Mouse (Mus musculus): ENCODE measurements around the gene Sema3b. TPM values are rescaled to one million over a fixed set of nuclear protein-coding genes. Genes with fewer than 3 reads are reported as not detected.

Gene Sema3b
- total RNA-seq, 2 experiments from 2014 or later = 2.7 to 2.9 TPM

- intact Hi-C loops (cut with DNase I) = no loop called here
- no peak for DNase-seq (ENCODE audit: extremely low spot score in 1 of 2, low spot score in 2 of 2)
Measured at GRCm38 (mm10) chr9:107634406-107635278, 25.6 kb upstream of the Sema3b start.

DNA sequence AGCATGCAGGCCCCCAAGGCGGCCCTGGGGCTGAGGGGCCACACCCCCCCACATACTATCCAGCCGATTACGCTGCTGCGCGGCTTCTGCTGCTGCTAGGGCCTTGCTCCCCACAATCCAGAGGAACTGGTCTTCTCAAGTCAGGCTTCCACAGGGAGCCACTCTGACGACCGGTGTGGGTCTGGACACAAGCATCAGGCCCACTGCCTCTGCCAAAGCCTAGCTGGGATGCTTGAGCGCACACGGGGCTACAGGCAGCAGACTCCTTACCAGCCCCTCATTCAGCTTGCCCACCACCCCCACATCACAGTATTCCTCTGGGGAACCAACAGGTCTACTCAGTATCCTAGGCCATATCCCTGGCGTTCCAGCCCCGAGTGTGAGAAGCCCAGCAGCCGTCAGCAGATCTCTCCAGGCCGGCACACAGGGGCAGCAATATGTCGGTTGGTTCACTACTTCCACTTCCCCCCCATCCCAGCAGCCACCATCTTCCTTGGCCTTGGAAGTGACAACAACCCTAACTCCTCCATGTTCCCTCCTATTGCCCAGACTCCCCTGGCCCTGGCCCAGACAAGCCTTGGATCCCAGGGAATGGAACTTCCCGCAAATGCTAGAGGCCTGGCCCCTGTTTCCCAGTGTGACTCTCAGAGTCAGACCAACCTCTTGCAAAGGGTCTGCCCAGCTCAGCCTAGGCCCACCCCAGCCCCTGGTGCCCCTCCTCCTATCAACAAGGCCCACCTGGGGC, 24.8 kb upstream of the Sema3b start:
- intact Hi-C loops (cut with DNase I) = no loop called here
- DNase-seq (ENCODE audit: extremely low spot score in 1 of 2, low spot score in 2 of 2) = peak in 1 of 2 experiments; percentile 53

DNA sequence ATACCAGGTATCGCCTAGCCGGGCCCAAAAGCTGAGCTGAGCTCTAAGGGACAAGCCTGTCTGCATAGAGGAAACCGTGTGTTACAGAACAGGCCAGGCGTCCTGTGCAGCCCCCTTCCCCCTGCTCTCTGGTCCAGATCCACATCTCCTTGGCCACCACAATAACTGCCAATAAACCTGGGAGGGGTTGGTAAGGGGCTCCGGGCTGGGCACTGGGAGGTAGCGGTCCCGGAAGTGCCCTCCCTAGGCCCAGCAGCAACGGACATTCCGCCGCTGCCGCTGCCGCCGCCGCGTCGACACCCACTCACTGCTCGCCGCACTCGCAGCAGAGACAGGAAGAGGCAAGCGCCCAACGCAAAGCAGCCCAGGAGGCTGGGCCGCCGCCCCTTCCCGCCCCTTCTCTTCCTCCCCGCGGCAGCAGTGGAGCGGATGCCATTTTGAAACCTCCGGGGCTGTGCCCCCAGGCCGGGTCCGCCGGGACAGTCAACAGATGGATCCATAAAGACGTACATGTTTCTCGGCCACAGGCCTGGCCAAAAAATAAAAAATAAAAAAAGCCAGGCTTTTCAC, 24.1 kb upstream of the Sema3b start:
- intact Hi-C loops (cut with DNase I) = no loop called here
- DNase-seq (ENCODE audit: extremely low spot score in 1 of 2, low spot score in 2 of 2) = peak; percentile 72 to 92

DNA sequence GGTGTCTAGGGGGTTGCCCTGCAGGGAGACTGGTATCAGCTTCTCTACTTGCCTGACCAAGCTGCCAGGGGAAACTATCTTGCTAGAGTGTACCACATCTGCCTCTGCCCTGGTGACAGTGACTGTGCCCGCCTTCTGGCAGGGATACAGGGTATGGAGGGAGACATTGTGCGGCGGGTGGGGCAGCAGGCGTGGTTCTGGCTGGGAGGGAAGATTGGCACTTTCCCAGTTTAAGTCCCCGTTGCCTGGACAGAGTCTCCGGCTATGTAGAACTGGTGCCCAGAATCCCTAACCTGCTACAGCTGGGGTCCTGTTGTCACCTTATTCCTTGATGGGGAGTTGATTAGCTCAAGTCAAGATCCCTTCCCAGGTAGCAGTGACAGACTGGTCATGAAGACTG, 23.4 kb upstream of the Sema3b start:
- intact Hi-C loops (cut with DNase I) = no loop called here
- no peak for DNase-seq (ENCODE audit: extremely low spot score in 1 of 2, low spot score in 2 of 2)

DNA sequence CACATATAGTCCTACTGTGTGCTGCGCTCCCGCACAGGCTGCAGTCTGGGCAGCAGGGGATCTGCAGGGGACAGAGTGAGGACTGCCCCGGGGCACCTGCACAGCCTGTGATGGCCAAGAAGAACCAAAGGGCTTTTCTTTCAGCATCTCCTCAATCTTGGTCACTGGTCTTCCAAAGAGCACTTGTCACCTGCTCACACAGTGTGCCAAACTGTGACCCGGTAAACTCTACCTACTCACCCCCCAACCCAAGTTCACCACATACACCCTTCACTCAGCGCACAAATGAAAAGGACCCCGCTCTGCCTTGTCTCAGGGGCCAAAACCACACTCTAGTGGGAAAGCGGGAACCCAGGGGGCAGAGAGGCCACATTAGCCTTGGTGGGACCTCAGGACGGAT, 22.8 kb upstream of the Sema3b start:
- intact Hi-C loops (cut with DNase I) = no loop called here
- DNase-seq (ENCODE audit: extremely low spot score in 1 of 2, low spot score in 2 of 2) = no peak

- no peak for DNase-seq (ENCODE audit: extremely low spot score in 1 of 2, low spot score in 2 of 2)
- intact Hi-C loops (cut with DNase I) = no loop called here
Measured at GRCm38 (mm10) chr9:107631311-107631826, 22.3 kb upstream of the Sema3b start.

GRCm38 (mm10) chr9:107630576-107630975, 21.5 kb upstream of the Sema3b start:
- intact Hi-C loops (cut with DNase I) = no loop called here
- DNase-seq (ENCODE audit: extremely low spot score in 1 of 2, low spot score in 2 of 2) = peak; percentile 75 to 76

DNA sequence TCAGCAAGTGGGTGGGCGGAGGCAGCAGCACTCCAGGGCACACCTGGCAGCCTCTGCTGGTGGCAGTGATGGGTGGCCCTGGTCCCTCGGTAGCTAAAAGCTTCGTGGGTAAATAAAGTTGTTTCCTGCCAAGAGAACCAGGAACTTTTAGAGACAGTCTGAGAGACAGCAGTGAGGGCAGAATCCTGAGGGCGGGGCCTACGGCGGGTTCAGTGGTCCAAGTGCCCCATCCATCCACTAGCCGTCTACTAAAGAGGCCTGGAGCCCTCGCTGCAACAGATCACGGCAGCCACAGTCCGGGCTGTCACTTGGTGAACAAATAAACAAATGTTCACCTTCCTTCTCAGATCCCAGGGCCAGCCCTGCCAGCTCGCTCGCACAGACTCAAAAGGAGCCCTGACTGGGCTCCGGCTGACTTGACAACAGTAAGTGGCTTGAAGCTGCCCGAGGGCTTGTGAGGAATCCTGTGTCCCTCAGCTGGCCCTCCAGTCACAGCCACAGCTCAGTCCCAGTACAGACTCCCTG, 20.9 kb upstream of the Sema3b start:
- intact Hi-C loops (cut with DNase I) = no loop called here
- DNase-seq (ENCODE audit: extremely low spot score in 1 of 2, low spot score in 2 of 2) = peak; percentile 38 to 63

DNA sequence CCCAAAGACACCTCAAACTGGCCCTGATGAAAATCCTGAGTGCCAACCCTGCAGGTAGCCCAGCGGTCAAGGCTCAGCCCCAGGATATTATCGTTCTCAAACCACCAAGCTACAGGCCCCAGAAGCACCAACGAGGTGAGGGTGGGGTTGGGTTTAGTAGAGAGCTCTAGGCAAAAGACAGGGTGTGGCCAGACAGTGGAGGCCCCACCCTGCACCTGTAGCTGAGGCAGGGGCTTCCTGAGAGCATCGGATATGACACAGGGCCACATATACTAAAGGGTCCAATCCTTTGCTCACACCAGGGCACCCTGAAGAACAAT, 20.3 kb upstream of the Sema3b start:
- intact Hi-C loops (cut with DNase I) = no loop called here
- no peak for DNase-seq (ENCODE audit: extremely low spot score in 1 of 2, low spot score in 2 of 2)

- intact Hi-C loops (cut with DNase I) = no loop called here
- DNase-seq (ENCODE audit: extremely low spot score in 1 of 2, low spot score in 2 of 2) = peak in 1 of 2 experiments; percentile 87
Measured at GRCm38 (mm10) chr9:107628721-107629410, 19.8 kb upstream of the Sema3b start.

- intact Hi-C loops (cut with DNase I) = no loop called here
- DNase-seq (ENCODE audit: extremely low spot score in 1 of 2, low spot score in 2 of 2) = no peak
Measured at GRCm38 (mm10) chr9:107627387-107628255, 18.6 kb upstream of the Sema3b start.

GRCm38 (mm10) chr9:107626844-107627277, 17.8 kb upstream of the Sema3b start:
- peak; percentile 81 to 95 for DNase-seq (ENCODE audit: extremely low spot score in 1 of 2, low spot score in 2 of 2)
- intact Hi-C loops (cut with DNase I) = no loop called here

GRCm38 (mm10) chr9:107626158-107626843, 17.3 kb upstream of the Sema3b start:
- intact Hi-C loops (cut with DNase I) = no loop called here
- DNase-seq (ENCODE audit: extremely low spot score in 1 of 2, low spot score in 2 of 2) = no peak

DNA sequence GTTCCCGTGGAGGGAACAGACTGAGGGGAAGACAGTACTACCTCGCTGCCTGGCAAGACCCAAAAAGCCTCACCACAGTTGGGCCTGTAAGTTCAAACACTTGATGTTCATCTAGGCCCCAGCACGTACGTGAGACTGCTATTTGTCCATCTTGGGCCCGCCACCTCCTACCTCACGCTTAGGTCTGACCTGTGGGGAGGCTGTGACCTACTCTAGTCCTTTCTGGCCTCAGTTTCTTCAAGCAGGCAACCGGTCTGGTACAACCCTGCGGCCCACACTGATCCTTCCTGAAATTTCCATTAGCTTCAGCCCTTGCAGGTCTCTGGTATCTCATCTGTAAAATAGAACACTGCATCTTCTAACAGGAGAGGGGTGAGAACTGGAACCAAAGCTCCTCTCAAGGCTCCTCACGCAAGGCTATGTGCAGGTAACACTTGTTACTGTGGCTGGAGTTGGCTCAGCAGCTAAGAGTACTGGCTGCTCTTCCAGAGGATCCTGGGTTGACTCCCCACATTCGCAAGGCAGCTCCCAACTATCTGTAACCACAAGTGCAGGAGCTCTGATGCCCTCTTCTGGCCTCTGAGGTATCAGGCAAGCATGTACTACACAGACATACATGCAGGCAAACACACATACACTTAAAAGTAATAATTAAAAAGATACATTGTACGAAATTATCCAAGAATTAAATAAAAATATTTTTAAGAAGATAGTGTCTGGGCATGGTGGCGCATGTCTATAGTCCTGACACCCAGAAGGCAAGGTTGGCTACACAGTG, 16.5 kb upstream of the Sema3b start:
- no peak for DNase-seq (ENCODE audit: extremely low spot score in 1 of 2, low spot score in 2 of 2)
- intact Hi-C loops (cut with DNase I) = no loop called here

DNA sequence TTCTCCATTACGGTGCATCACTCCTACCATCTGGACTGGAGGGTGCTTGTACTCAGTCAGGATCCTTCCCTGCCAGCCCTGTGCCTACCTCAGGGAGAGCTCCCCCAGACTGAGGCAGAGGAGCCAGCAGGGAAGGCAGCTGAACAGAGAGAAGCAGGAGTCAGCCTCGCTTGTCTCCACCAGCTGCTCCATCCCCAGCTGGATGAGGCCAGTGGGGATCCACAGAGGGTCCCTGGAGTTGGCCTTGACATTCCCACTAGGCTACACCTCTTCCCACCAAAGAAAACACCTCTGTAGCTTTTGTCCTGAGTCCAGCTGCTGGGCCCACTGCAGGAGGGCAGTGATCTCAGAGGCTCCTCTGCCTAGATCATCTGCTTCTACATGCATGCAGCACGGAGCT, 15.9 kb upstream of the Sema3b start:
- no peak for DNase-seq (ENCODE audit: extremely low spot score in 1 of 2, low spot score in 2 of 2)
- intact Hi-C loops (cut with DNase I) = no loop called here

DNA sequence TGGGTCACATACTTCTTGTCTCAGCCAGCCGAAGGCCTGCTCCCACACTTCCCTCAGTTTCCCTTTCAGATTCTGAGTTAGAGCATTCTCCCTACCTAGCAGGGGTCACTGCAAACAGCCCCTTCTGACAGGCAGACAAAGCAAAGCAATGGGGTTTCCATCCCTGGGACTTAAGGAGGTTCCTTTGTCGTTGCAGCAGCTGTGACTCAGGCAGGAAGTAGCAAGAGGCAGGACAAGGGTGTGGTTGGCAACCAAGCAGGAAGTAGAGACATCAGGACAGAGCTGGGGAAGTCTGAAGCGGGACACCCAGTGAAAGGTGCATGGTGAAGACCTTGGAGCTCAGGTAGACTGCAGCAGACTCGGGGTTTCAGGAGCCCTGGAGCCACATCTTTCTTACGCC, 15.5 kb upstream of the Sema3b start:
- DNase-seq (ENCODE audit: extremely low spot score in 1 of 2, low spot score in 2 of 2) = no peak
- intact Hi-C loops (cut with DNase I) = no loop called here

DNA sequence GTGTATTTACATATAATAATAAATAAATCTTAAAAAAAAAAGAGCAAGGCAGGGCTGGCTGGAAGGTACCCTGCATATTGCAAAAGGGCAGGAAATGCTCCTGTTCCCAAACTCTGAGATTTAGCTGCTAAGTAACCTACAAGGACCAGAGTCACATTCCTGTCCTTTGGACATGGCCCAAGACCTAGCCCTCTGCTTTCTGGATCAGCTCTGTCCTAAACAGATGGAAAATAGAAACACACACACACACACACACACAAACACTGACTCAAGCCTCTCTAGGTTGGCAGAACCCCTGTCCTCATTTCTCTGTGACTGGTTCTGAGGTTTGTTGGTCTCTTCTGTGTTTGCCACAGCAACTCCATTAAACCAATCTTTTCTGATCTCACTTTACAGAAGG, 11.9 kb upstream of the Sema3b start:
- intact Hi-C loops (cut with DNase I) = no loop called here
- no peak for DNase-seq (ENCODE audit: extremely low spot score in 1 of 2, low spot score in 2 of 2)

All from left cerebral cortex, postnatal 10 days (tissue).